Mouse (Mus musculus) G1E (cell line): ENCODE measurements around the gene Hoxb8.

Experiments used
- CTCF ChIP-seq: IDR thresholded peaks from 2 replicates; pipeline ENCODE4 v1.5.1; 2012; ENCODE audit warnings: low read depth, low read length, inconsistent platforms, mixed read lengths
- GATA1 ChIP-seq: IDR thresholded peaks from 2 replicates; pipeline ENCODE4 v1.6.1; 2012; ENCODE audit warnings: borderline replicate concordance, low read length, inconsistent platforms, mixed read lengths
- GATA2 ChIP-seq: IDR thresholded peaks from 2 replicates; pipeline ENCODE4 v1.6.1; 2012; ENCODE audit warnings: low read depth, low read length, inconsistent platforms, borderline replicate concordance
- POLR2AphosphoS5 ChIP-seq: IDR thresholded peaks from 2 replicates; pipeline ENCODE4 v1.6.1; 2012; ENCODE audit warnings: low read depth, low read length, inconsistent platforms; ENCODE audit not compliant: insufficient replicate concordance
- TAL1 ChIP-seq: conservative IDR thresholded peaks from 2 replicates; pipeline ENCODE4 v1.6.1; 2012; ENCODE audit warnings: low read depth, low read length, inconsistent platforms, mixed read lengths

DNA sequence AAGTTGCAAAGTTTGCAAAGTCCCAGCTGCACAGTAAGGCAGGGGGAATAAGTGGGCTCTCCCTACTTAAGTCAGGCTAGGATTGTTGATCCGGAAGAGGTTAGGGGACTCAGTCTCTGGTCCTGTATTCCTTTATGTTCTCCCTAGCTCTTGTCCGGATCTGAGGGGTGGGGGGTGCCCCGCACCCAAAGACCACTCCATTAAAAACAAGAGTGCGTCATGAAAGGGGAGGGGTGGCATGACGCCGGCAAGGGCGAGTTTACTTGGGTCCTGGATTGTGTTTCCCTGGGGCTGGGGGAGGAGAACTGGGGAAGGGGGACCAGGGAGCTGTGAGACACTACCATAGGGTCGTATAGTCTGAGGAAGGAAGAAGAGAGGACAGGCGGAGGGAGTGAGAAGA, 18.1 kb downstream of the Hoxb8 start:
- no peak for TF ChIP-seq CTCF
- no peak for TF ChIP-seq GATA1
- TF ChIP-seq POLR2AphosphoS5 = no peak
- no peak for TF ChIP-seq TAL1
- no peak for TF ChIP-seq GATA2
